Mouse (Mus musculus) limb, embryonic 12.5 days (tissue): ENCODE measurements around the gene Sardh. TPM values are rescaled to one million over a fixed set of nuclear protein-coding genes. Genes with fewer than 3 reads are reported as not detected.

Experiments used
- ATAC-seq: fragments of 200-750 bp; cut with Nextera tagmentation; 2 replicates; pipeline ENCODE4 v1.8.0; 2017; ENCODE audit warnings: low read depth, moderate TSS enrichment; ENCODE audit not compliant: insufficient number of reproducible peaks, insufficient read depth, low FRiP score, low TSS enrichment
- H3K27ac ChIP-seq: fragments of 300-500 bp; sonication (generic); 2 replicates; pipeline ENCODE4 v1.5.1; 2016; ENCODE audit warnings: mild to moderate bottlenecking, moderate library complexity
- H3K27me3 ChIP-seq: fragments of 300-500 bp; sonication (generic); 2 replicates; pipeline ENCODE4 v1.6.1; 2016; ENCODE audit warnings: mild to moderate bottlenecking, moderate library complexity
- H3K36me3 ChIP-seq: fragments of 300-500 bp; sonication (generic); 2 replicates; pipeline ENCODE4 v1.6.1; 2016; ENCODE audit warnings: mild to moderate bottlenecking, moderate library complexity
- H3K4me1 ChIP-seq: fragments of 300-500 bp; sonication (generic); replicated peaks from 2 replicates; pipeline ENCODE4 v1.6.1; 2016
- H3K4me2 ChIP-seq: fragments of 300-500 bp; sonication (generic); 2 replicates; pipeline ENCODE4 v1.6.1; 2016; ENCODE audit warnings: mild to moderate bottlenecking, moderate library complexity
- H3K4me3 ChIP-seq: fragments of 300-500 bp; sonication (generic); replicated peaks from 2 replicates; pipeline ENCODE4 v1.5.1; 2016; ENCODE audit warnings: mild to moderate bottlenecking
- H3K9ac ChIP-seq: fragments of 300-500 bp; sonication (generic); replicated peaks from 2 replicates; pipeline ENCODE4 v1.6.1; 2016; ENCODE audit warnings: mild to moderate bottlenecking, moderate library complexity
- H3K9me3 ChIP-seq: fragments of 300-500 bp; sonication (generic); 2 replicates; pipeline ENCODE4 v1.6.1; 2016; ENCODE audit warnings: mild to moderate bottlenecking, moderate library complexity
- WGBS: fragments of 180-500 bp; shearing (Covaris S2); methylation state at CpG from one replicate; pipeline ENCODE4 v1.1.7; 2016; 5-methylcytosine and 5-hydroxymethylcytosine counted together
- polyA plus RNA-seq: library from polyadenylated mRNA; unstranded; fragments of >200 nt; fragmentation: Nextera tagmentation; extraction: Ambion mirVana; gene quantifications from 2 replicates; pipeline ENCODE4 v1.2.1, GENCODE M21; 2016

Gene Sardh
- polyA plus RNA-seq, 1 experiment from 2014 or later = 6.0 TPM

DNA sequence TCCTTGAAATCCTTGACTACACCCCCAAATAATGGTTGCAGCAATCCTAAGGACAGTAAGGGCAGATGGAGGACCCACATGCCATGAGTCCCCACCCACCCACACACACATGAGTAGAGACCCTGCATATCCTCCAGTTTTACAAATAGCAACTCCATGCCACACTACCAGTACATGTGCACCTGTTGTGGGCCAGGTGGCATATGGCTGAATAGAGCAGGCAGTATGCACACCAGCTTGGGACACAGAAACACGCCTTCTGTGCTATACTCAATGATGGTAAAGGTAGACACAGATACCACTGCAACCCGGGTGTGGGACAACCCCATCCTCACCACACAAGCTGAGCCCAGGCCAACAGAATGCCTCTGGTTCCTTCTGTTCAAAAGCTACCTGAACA lies 82.1 kb downstream of the Sardh start:
- WGBS = 79% methylated on average over 2 of the region's 2 CpGs

GRCm38 (mm10) chr2:27164796-27165590 lies 83.1 kb downstream of the Sardh start, which contains the start of gene Dbh:
TSS of gene Dbh (plus strand) at chr2:27165233.
- Histone ChIP-seq H3K4me2 (no peak within 1 kb of the TSS), H3K27me3 (no peaks in the 10 kb centered on the region), H3K4me3 (no peak within 1 kb of the TSS), H3K4me1 (peaks cover 25% of the 10 kb centered on the region), H3K9ac (no peak within 1 kb of the TSS), H3K36me3 (no peaks in the 10 kb centered on the region), H3K27ac (no peak within 1 kb of the TSS), H3K9me3 (no peaks in the 10 kb centered on the region)
- ATAC-seq = no peak
- WGBS = 75% methylated on average over 12 of the region's 12 CpGs

More for the DNA sequence above, 82.1 kb downstream of the Sardh start:
- no peak overlapping the region for H3K4me3 ChIP-seq
- no peak for ATAC-seq
- H3K9me3 ChIP-seq = no peaks in the 10 kb centered on the region
- no peak overlapping the region for H3K27ac ChIP-seq
- no peak overlapping the region for H3K4me2 ChIP-seq
- no peaks in the 10 kb centered on the region for H3K36me3 ChIP-seq
- H3K9ac ChIP-seq = no peak overlapping the region
- peaks cover 25% of the 10 kb centered on the region for H3K4me1 ChIP-seq
- H3K27me3 ChIP-seq = no peaks in the 10 kb centered on the region

GRCm38 (mm10) chr2:27163851-27164250 lies 84.3 kb downstream of the Sardh start:
- no peak overlapping the region for H3K9ac ChIP-seq
- no peak for ATAC-seq

GRCm38 (mm10) chr2:27162656-27163055 lies 85.5 kb downstream of the Sardh start:
- Histone ChIP-seq H3K27me3 (no peaks in the 10 kb centered on the region), H3K4me1 (peaks cover 26% of the 10 kb centered on the region), H3K4me2 (no peak overlapping the region), H3K9ac (no peak overlapping the region), H3K36me3 (no peaks in the 10 kb centered on the region), H3K27ac (no peak overlapping the region), H3K4me3 (no peak overlapping the region), H3K9me3 (no peaks in the 10 kb centered on the region)
- ATAC-seq = no peak
- 46% methylated on average over 11 of the region's 11 CpGs for WGBS

More at GRCm38 (mm10) chr2:27163851-27164250, 84.3 kb downstream of the Sardh start:
- Histone ChIP-seq H3K27ac (0 out of 2 replicates have a peak overlapping the region, but pooled peaks have one; percentile 1), H3K36me3 (no peaks in the 10 kb centered on the region), H3K9me3 (no peaks in the 10 kb centered on the region), H3K4me1 (peaks cover 31% of the 10 kb centered on the region), H3K27me3 (no peaks in the 10 kb centered on the region), H3K4me3 (no peak overlapping the region), H3K4me2 (no peak overlapping the region)
- 78% methylated on average over 5 of the region's 5 CpGs for WGBS

GRCm38 (mm10) chr2:27161526-27161925 lies 86.6 kb downstream of the Sardh start:
- Histone ChIP-seq H3K9ac (no peak overlapping the region), H3K4me2 (no peak overlapping the region), H3K9me3 (no peaks in the 10 kb centered on the region; the same call in 1 of the 2 replicates), H3K4me3 (no peak overlapping the region), H3K4me1 (peaks cover 14% of the 10 kb centered on the region), H3K27me3 (no peaks in the 10 kb centered on the region), H3K27ac (no peak overlapping the region), H3K36me3 (no peaks in the 10 kb centered on the region)
- ATAC-seq = no peak
- 95% methylated on average over 2 of the region's 2 CpGs for WGBS

- H3K4me2 ChIP-seq = no peak overlapping the region
- 81% methylated on average over 6 of the region's 6 CpGs for WGBS
- H3K27me3 ChIP-seq = no peaks in the 10 kb centered on the region
- H3K9me3 ChIP-seq = no peaks in the 10 kb centered on the region; the same call in 1 of the 2 replicates
- H3K4me3 ChIP-seq = no peak overlapping the region
- no peak overlapping the region for H3K9ac ChIP-seq
- H3K4me1 ChIP-seq = peaks cover 6% of the 10 kb centered on the region; the same call in 1 of the 2 replicates
- no peaks in the 10 kb centered on the region for H3K36me3 ChIP-seq
- no peak overlapping the region for H3K27ac ChIP-seq
- no peak for ATAC-seq
Measured at GRCm38 (mm10) chr2:27156596-27156995, 91.5 kb downstream of the Sardh start.

DNA sequence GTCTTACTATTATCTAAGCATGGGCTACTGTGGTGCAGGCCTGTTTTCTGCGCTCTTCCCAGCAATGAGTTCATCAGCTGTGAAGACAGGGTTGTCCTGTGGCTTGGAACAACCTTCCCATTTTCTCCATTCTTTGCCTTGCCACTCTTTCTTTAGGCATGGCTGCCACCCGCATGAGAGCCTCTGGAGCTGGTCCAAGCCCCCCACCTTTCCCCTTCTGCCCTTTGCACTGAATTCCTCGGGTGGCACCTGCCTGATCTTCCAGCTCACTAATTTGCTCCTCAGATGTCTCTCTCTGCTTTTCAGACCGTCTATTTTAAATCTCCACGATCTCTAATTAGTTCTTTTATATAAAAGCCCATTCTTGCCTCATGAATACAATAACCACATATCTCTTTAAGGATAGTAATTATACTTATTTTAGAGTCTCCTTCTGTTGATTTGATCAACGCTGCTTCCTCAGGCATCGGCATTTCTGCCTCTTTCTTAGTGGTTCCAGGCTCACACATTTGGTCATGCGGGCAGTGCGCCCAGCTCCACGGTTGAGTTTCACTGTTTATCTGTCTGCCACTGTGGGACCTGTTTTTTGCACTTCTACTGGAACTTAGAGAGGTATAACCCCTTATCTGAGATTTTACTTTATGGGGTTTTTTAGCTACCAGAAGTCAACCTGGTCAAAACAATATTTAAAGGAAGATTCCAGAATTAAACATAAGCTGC lies 93.5 kb downstream of the Sardh start:
- no peaks in the 10 kb centered on the region for H3K27me3 ChIP-seq
- no peak overlapping the region for H3K4me2 ChIP-seq
- no peak overlapping the region for H3K27ac ChIP-seq
- H3K36me3 ChIP-seq = no peaks in the 10 kb centered on the region
- H3K4me3 ChIP-seq = no peak overlapping the region
- ATAC-seq = no peak
- peaks cover 4% of the 10 kb centered on the region; the same call in 1 of the 2 replicates for H3K4me1 ChIP-seq
- 86% methylated on average over 10 of the region's 10 CpGs for WGBS
- H3K9me3 ChIP-seq = no peaks in the 10 kb centered on the region; the same call in 1 of the 2 replicates
- no peak overlapping the region for H3K9ac ChIP-seq

DNA sequence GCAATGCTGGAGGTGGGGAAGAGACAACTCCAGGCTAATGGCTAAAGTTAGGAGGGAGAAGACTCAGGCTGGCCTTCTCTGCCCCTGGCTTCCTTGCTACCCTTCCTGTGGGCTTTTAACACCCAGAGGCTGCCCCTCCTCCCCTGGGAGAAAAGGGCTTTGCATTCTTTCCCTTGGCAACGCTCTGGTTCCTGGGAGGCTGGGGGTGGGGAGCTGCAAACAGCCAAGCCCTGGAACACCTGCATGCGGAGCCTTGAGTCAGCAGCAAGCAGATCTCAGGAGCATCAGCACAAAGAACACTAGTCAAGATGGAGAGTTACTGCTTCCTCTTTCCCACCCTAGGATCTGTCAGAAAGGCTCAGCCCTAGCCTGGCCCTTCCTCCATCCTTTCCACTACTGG lies 98.7 kb downstream of the Sardh start:
- H3K9me3 ChIP-seq = no peaks in the 10 kb centered on the region
- H3K27me3 ChIP-seq = peaks cover 3% of the 10 kb centered on the region; the same call in 1 of the 2 replicates
- H3K4me1 ChIP-seq = peaks cover 8% of the 10 kb centered on the region; the same call in 1 of the 2 replicates
- H3K4me2 ChIP-seq = no peak overlapping the region
- no peak overlapping the region for H3K9ac ChIP-seq
- 5% methylated on average over 2 of the region's 2 CpGs for WGBS
- no peak overlapping the region for H3K27ac ChIP-seq
- no peaks in the 10 kb centered on the region for H3K36me3 ChIP-seq
- H3K4me3 ChIP-seq = no peak overlapping the region
- no peak for ATAC-seq

GRCm38 (mm10) chr2:27146840-27147239 lies 101.3 kb downstream of the Sardh start:
- no peaks in the 10 kb centered on the region for H3K36me3 ChIP-seq
- H3K9ac ChIP-seq = no peak overlapping the region
- peaks cover 13% of the 10 kb centered on the region for H3K4me1 ChIP-seq
- ATAC-seq = no peak
- H3K4me3 ChIP-seq = no peak overlapping the region
- no peaks in the 10 kb centered on the region for H3K9me3 ChIP-seq
- no peak overlapping the region for H3K4me2 ChIP-seq
- WGBS = 70% methylated on average over 6 of the region's 6 CpGs
- H3K27ac ChIP-seq = no peak overlapping the region
- H3K27me3 ChIP-seq = peaks cover 22% of the 10 kb centered on the region

DNA sequence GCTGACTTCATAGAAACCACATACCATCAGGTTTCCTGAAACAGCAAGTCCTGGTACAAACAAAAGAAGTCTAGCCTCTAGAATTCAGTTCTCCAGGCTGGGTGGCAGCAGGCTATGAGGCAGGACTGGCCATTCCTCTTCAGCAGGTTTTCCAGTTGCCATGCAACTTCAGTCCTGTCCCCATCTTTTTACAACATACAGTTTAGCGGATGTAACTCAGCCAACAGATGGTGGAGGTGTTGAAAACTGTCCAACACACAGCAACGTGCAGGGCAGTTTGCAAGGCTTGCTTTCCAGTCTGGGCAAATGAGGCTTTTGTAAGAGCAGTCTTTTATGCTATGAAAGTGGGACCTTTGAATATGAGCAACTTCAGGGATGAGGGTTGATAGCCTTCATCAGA lies 103.2 kb downstream of the Sardh start:
- 55% methylated on average over 2 of the region's 2 CpGs for WGBS

GRCm38 (mm10) chr2:27141950-27142693 lies 106.0 kb downstream of the Sardh start, which contains the start of gene Fam163b:
TSS of gene Fam163b (minus strand) at chr2:27142491.
- Histone ChIP-seq H3K9ac (peak within 1 kb of the TSS; percentile 47), H3K9me3 (no peaks in the 10 kb centered on the region), H3K4me3 (peak within 1 kb of the TSS; percentile 47), H3K36me3 (no peaks in the 10 kb centered on the region), H3K4me2 (peak within 1 kb of the TSS; percentile 93), H3K4me1 (peaks cover 8% of the 10 kb centered on the region), H3K27me3 (peaks cover 56% of the 10 kb centered on the region), H3K27ac (no peak within 1 kb of the TSS)
- under 1% methylated on average over 50 of the region's 62 CpGs for WGBS
- peak; percentile 77; the same call in 1 of the 2 replicates for ATAC-seq

More for the DNA sequence above, 103.2 kb downstream of the Sardh start:
- H3K27me3 ChIP-seq = peaks cover 41% of the 10 kb centered on the region
- H3K9ac ChIP-seq = no peak overlapping the region
- no peak overlapping the region for H3K4me3 ChIP-seq
- no peak overlapping the region for H3K4me2 ChIP-seq
- no peaks in the 10 kb centered on the region for H3K9me3 ChIP-seq
- no peak overlapping the region for H3K27ac ChIP-seq
- H3K4me1 ChIP-seq = peaks cover 16% of the 10 kb centered on the region
- no peak for ATAC-seq
- H3K36me3 ChIP-seq = no peaks in the 10 kb centered on the region
